Mouse (Mus musculus) CH12.LX (cell line): Measurements from ENCODE around the gene Ccdc63. TPM values are rescaled to one million over a fixed set of nuclear protein-coding genes. Genes with fewer than 3 reads are reported as not detected.

ENCODE experiments used
- DNase-seq: peaks from one replicate; pipeline ENCODE4 v3.0.0-alpha.2; 2013; ENCODE audit errors: extremely low read depth
- H3K27ac ChIP-seq: 2 replicates; pipeline ENCODE4 v1.5.1; 2012; ENCODE audit warnings: low read depth, mild to moderate bottlenecking, control low read depth, moderate library complexity; ENCODE audit not compliant: insufficient read depth
- H3K27me3 ChIP-seq: replicated peaks from 2 replicates; pipeline ENCODE3; 2012; ENCODE audit warnings: inconsistent platforms
- H3K36me3 ChIP-seq, 2 experiments: replicated peaks in 1 of 2; 2 replicates each; pipeline versions ENCODE3 to v1.6.1; 2012; ENCODE audit warnings: inconsistent platforms in 1 of 2, low read length in 1 of 2, mild to moderate bottlenecking in 1 of 2, mixed read lengths in 1 of 2, moderate library complexity in 1 of 2; ENCODE audit not compliant: control insufficient read depth in 1 of 2, insufficient read depth in 1 of 2
- H3K4me1 ChIP-seq, 2 experiments: 2 replicates each; pipeline ENCODE4 v1.6.1; 2012; ENCODE audit warnings: inconsistent platforms in 1 of 2, moderate library complexity in 1 of 2; ENCODE audit not compliant: insufficient read depth in 2 of 2, control insufficient read depth in 1 of 2
- H3K4me2 ChIP-seq: 2 replicates; pipeline ENCODE4 v1.6.1; 2012; ENCODE audit warnings: low read depth, mild to moderate bottlenecking, control low read depth; ENCODE audit not compliant: poor library complexity, insufficient read depth, severe bottlenecking
- H3K4me3 ChIP-seq, 3 experiments: fragments of 150-350 bp in 1 of 3; sonication (generic) in 1 of 3; replicated peaks in 1 of 3; 2 replicates each; pipeline versions ENCODE3 to v1.5.1; 2011 to 2012; ENCODE audit warnings: low read depth in 2 of 3, low read length in 2 of 3, mild to moderate bottlenecking in 2 of 3, moderate library complexity in 2 of 3, control low read depth in 1 of 3, improper control_type of control experiment in 1 of 3, inconsistent platforms in 1 of 3, mixed read lengths in 1 of 3; ENCODE audit not compliant: poor library complexity in 1 of 3
- H3K79me2 ChIP-seq: replicated peaks from 2 replicates; pipeline ENCODE4 v1.6.1; 2012; ENCODE audit warnings: mild to moderate bottlenecking, moderate library complexity; ENCODE audit not compliant: control insufficient read depth, poor library complexity, insufficient read depth, severe bottlenecking; ENCODE audit errors: extremely low read depth
- H3K9ac ChIP-seq: 2 replicates; pipeline ENCODE4 v1.6.1; 2012; ENCODE audit warnings: low read depth, mild to moderate bottlenecking, control low read depth, moderate library complexity; ENCODE audit not compliant: insufficient read depth
- H3K9me3 ChIP-seq: replicated peaks from 2 replicates; pipeline ENCODE3; 2012; ENCODE audit warnings: low read length, inconsistent platforms, mixed read lengths
- BHLHE40 ChIP-seq: IDR thresholded peaks from 2 replicates; pipeline ENCODE4 v1.6.1; 2011; ENCODE audit warnings: mild to moderate bottlenecking, low read depth, low read length, improper control_type of control experiment
- EP300 ChIP-seq: IDR thresholded peaks from 2 replicates; pipeline ENCODE4 v1.6.1; 2011; ENCODE audit warnings: low read length, improper control_type of control experiment
- ETS1 ChIP-seq: conservative IDR thresholded peaks from 2 replicates; pipeline ENCODE4 v1.6.1; 2012; ENCODE audit warnings: low read depth, mild to moderate bottlenecking, inconsistent platforms, low read length, improper control_type of control experiment, moderate library complexity
- GABPA ChIP-seq: IDR thresholded peaks from 2 replicates; pipeline ENCODE4 v1.6.1; 2012; ENCODE audit warnings: low read depth, low read length, improper control_type of control experiment, inconsistent platforms; ENCODE audit not compliant: insufficient replicate concordance
- IRF4 ChIP-seq: IDR thresholded peaks from 2 replicates; pipeline ENCODE4 v1.6.1; 2014; ENCODE audit warnings: low read depth, mild to moderate bottlenecking, inconsistent platforms, low read length, improper control_type of control experiment
- JUN ChIP-seq: IDR thresholded peaks from 2 replicates; pipeline ENCODE4 v1.6.1; 2011; ENCODE audit warnings: low read depth, mild to moderate bottlenecking, low read length, improper control_type of control experiment, moderate library complexity; ENCODE audit not compliant: insufficient read depth
- KAT2A ChIP-seq: IDR thresholded peaks from 2 replicates; pipeline ENCODE4 v1.6.1; 2012; ENCODE audit warnings: low read length, improper control_type of control experiment, inconsistent platforms; ENCODE audit not compliant: insufficient replicate concordance
- MAFK ChIP-seq: IDR thresholded peaks from 2 replicates; pipeline ENCODE4 v1.6.1; 2011; ENCODE audit warnings: low read length, improper control_type of control experiment; ENCODE audit not compliant: insufficient replicate concordance
- MAZ ChIP-seq: IDR thresholded peaks from 2 replicates; pipeline ENCODE4 v1.6.1; 2012; ENCODE audit warnings: low read depth, mild to moderate bottlenecking, inconsistent platforms, low read length, improper control_type of control experiment, moderate library complexity
- MYC ChIP-seq: IDR thresholded peaks from 2 replicates; pipeline ENCODE4 v1.6.1; 2011; ENCODE audit warnings: low read depth, mild to moderate bottlenecking, improper control_type of control experiment, low read length
- NELFE ChIP-seq: IDR thresholded peaks from 2 replicates; pipeline ENCODE4 v1.6.1; 2011; ENCODE audit warnings: low read depth, low read length, improper control_type of control experiment
- NRF1 ChIP-seq: IDR thresholded peaks from 2 replicates; pipeline ENCODE4 v1.6.1; 2014; ENCODE audit warnings: low read depth, mild to moderate bottlenecking, inconsistent platforms, low read length, improper control_type of control experiment, moderate library complexity
- POLR2A ChIP-seq: IDR thresholded peaks from 2 replicates; pipeline ENCODE4 v1.6.1; 2011; ENCODE audit warnings: low read depth, mild to moderate bottlenecking, improper control_type of control experiment, low read length
- POLR2AphosphoS2 ChIP-seq: IDR thresholded peaks from 2 replicates; pipeline ENCODE4 v1.6.1; 2011; ENCODE audit warnings: low read depth, low read length, improper control_type of control experiment
- RAD21 ChIP-seq: IDR thresholded peaks from 2 replicates; pipeline ENCODE4 v1.6.1; 2011; ENCODE audit warnings: low read depth, mild to moderate bottlenecking, low read length, improper control_type of control experiment, moderate library complexity
- RCOR1 ChIP-seq: conservative IDR thresholded peaks from 2 replicates; pipeline ENCODE4 v1.6.1; 2012; ENCODE audit warnings: low read depth, mild to moderate bottlenecking, inconsistent platforms, low read length, improper control_type of control experiment
- SMC3 ChIP-seq: IDR thresholded peaks from 2 replicates; pipeline ENCODE4 v1.6.1; 2011; ENCODE audit warnings: low read depth, low read length, improper control_type of control experiment
- UBTF ChIP-seq: IDR thresholded peaks from 2 replicates; pipeline ENCODE4 v1.6.1; 2012; ENCODE audit warnings: low read depth, mild to moderate bottlenecking, inconsistent platforms, low read length, improper control_type of control experiment, moderate library complexity
- USF1 ChIP-seq: IDR thresholded peaks from 2 replicates; pipeline ENCODE4 v1.6.1; 2014; ENCODE audit warnings: low read depth, mild to moderate bottlenecking, inconsistent platforms, low read length, improper control_type of control experiment
- USF2 ChIP-seq: conservative IDR thresholded peaks from 2 replicates; pipeline ENCODE4 v1.6.1; 2011; ENCODE audit warnings: low read depth, low read length, improper control_type of control experiment
- ZC3H11A ChIP-seq: IDR thresholded peaks from 2 replicates; pipeline ENCODE4 v1.6.1; 2012; ENCODE audit warnings: low read depth, mild to moderate bottlenecking, inconsistent platforms, low read length, improper control_type of control experiment
- ZKSCAN1 ChIP-seq: IDR thresholded peaks from 2 replicates; pipeline ENCODE4 v1.6.1; 2012; ENCODE audit warnings: low read depth, inconsistent platforms, low read length, improper control_type of control experiment, borderline replicate concordance
- dilution Hi-C: fragments of 300-500 bp; cut with MboI; formaldehyde crosslinking; loops from 2 replicates; pipeline ENCODE4 v1.14.3; 2020; ENCODE audit warnings: low sequenced_read_pairs; ENCODE audit not compliant: extremely low pct_unique_long_range_greater_than_20kb, extremely low pct_ligation_motif_present
- in situ Hi-C: fragments of 300-500 bp; cut with MboI; formaldehyde crosslinking; loops from 3 replicates; pipeline ENCODE4 v1.14.3; 2019; ENCODE audit warnings: low sequenced_read_pairs, low pct_ligation_motif_present, low pct_unique_long_range_greater_than_20kb, mixed read lengths
- polyA plus RNA-seq: library from polyadenylated mRNA; unstranded; fragments of >175 nt; gene quantifications from 2 replicates; pipeline ENCODE4 v1.2.1, GENCODE M21; 2012; ENCODE audit warnings: low read depth; ENCODE audit not compliant: insufficient read length
- total RNA-seq, 2 experiments: library from RNA; depleted of rRNA; stranded (reverse); fragments of 300-350 nt in 1 of 2; fragments of >200 nt in 1 of 2; gene quantifications; 2 replicates each; pipeline ENCODE4 v1.2.3; 2012 to 2014

The Ccdc63 gene
- total and polyA plus RNA-seq, 3 experiments, result 0.39 to 0.70 (median 0.47) TPM

DNA sequence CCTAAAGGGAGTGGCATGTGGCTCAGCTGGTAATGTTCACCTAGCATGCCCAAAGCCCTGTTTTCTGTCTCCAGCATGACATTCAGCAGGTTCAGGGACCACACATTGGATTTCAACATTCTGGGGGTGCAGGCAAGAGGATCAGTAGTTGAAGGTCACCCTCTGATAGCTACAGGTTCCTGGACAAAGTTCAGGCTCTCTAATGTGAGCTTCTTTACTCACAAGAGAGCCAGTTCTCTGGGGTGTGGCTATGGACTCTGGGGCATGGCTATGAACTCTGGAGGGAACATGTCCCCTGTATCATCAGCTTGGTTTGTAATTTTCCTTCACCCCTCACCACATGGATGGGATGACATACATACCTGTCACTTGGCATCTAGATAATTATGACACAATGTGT lies 15.0 kb upstream of the Ccdc63 start:
- Histone ChIP-seq H3K4me2 (no peak overlapping the region), H3K27ac (no peak overlapping the region), H3K9ac (no peak overlapping the region), H3K27me3 (peaks cover 4% of the 10 kb centered on the region), H3K36me3 (peaks cover under 1 to 10% of the 10 kb centered on the region in 2 experiments), H3K79me2 (peaks cover 23% of the 10 kb centered on the region), H3K9me3 (no peaks in the 10 kb centered on the region), H3K4me1 (peaks cover 0 to 31% of the 10 kb centered on the region in 2 experiments; a peak in 2 of 4 replicates), H3K4me3 (no peak overlapping the region)
- dilution Hi-C loops (no loop called here), in situ Hi-C loops (no loop called here)
- no peak for DNase-seq
- no peak for TF ChIP-seq SMC3
- no peak for TF ChIP-seq MYC
- TF ChIP-seq MAZ, result no peak
- TF ChIP-seq USF2, result no peak
- no peak for TF ChIP-seq GABPA
- TF ChIP-seq NRF1, result no peak
- TF ChIP-seq NELFE, result no peak
- no peak for TF ChIP-seq POLR2A
- no peak for TF ChIP-seq USF1

DNA sequence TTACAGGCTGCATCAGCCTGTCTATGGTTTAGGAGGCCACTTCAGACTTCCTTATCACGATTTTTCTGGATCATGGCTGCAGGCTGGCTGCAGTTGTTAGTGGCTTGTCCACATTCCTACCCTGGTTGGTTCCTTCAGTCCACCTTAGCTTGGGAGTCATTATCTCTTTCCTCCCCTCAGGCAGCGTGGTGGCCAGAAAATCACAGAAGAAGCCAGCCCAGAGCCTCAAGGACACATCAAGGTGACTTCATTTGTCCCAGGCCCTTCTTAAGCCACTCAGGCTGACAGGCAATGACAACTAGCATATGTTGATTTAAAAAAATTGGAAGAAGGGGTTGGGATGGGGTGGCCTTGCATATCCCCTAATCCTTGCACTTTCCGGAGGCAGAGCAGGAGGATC lies 14.2 kb upstream of the Ccdc63 start:
- in situ Hi-C loops, result no loop called here
- H3K27ac ChIP-seq, result no peak overlapping the region
- no peak overlapping the region for H3K9ac ChIP-seq

DNA sequence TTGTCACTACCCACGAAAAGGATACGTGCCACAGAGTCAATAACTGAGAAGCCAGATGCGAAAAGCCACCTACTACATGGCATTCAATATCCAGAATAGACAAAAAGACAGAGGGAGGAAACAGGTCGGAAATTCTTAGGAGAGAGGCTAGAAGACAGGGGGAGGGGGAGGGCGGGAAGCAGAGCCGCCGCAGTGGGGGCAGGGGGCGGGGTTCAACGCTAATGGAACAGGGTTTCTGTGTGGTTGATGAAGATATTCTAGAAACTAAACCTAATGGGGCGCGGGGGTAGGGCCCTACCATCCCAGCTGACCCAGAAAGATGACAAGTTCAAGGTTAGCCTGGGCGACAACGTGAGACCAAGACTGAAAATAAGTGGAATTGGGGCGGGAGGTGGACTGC lies 13.4 kb upstream of the Ccdc63 start:
- in situ Hi-C loops (no loop called here), dilution Hi-C loops (no loop called here)
- H3K36me3 ChIP-seq, result no peaks in the 10 kb centered on the region
- peaks cover 7% of the 10 kb centered on the region for H3K79me2 ChIP-seq
- H3K27ac ChIP-seq, result no peak overlapping the region
- no peak for TF ChIP-seq UBTF
- no peak for TF ChIP-seq USF1
- no peak for TF ChIP-seq MYC
- TF ChIP-seq EP300, result no peak
- TF ChIP-seq POLR2AphosphoS2, result no peak
- TF ChIP-seq ZC3H11A, result no peak
- TF ChIP-seq MAZ, result no peak
- TF ChIP-seq POLR2A, result no peak
- TF ChIP-seq ZKSCAN1, result no peak
- no peak overlapping the region for H3K4me2 ChIP-seq
- no peak for DNase-seq
- no peak overlapping the region for H3K4me3 ChIP-seq
- H3K4me1 ChIP-seq, result peaks cover 0 to 20% of the 10 kb centered on the region in 2 experiments; a peak in 2 of 4 replicates
- peaks cover 4% of the 10 kb centered on the region for H3K27me3 ChIP-seq
- no peaks in the 10 kb centered on the region for H3K9me3 ChIP-seq
- H3K9ac ChIP-seq, result no peak overlapping the region

More for the DNA sequence above, 14.2 kb upstream of the Ccdc63 start:
- Histone ChIP-seq H3K9me3 (no peaks in the 10 kb centered on the region), H3K79me2 (peaks cover 15% of the 10 kb centered on the region)
- dilution Hi-C loops, result no loop called here
- DNase-seq, result no peak
- TF ChIP-seq KAT2A (no peak), NELFE (no peak), ETS1 (no peak), USF1 (no peak), UBTF (no peak), USF2 (no peak), BHLHE40 (no peak), MAFK (no peak), ZKSCAN1 (no peak), JUN (no peak), RCOR1 (no peak), IRF4 (no peak), RAD21 (no peak)
- TF ChIP-seq, all 38 proteins: peak for 0
- H3K36me3 ChIP-seq, result peaks cover 0 to 4% of the 10 kb centered on the region in 2 experiments
- no peak overlapping the region for H3K4me3 ChIP-seq
- H3K4me1 ChIP-seq, result peaks cover 0 to 23% of the 10 kb centered on the region in 2 experiments; a peak in 2 of 4 replicates
- H3K4me2 ChIP-seq, result no peak overlapping the region
- H3K27me3 ChIP-seq, result peaks cover 4% of the 10 kb centered on the region
